Mouse (Mus musculus) CD4-positive, CD25-positive, alpha-beta regulatory T cell, adult 2 months (primary cell): ENCODE measurements at regions not wholly inside any gene's neighbourhood (a gene's known extent, or its start where the extent isn't known, plus 50 kb on each side); places are given as distances from the start of the nearest gene placed in this dataset.

ENCODE experiments used
- DNase-seq: peaks from one replicate; pipeline ENCODE4 v3.0.0-alpha.2; 2012; ENCODE audit warnings: low read depth, low spot score

DNA sequence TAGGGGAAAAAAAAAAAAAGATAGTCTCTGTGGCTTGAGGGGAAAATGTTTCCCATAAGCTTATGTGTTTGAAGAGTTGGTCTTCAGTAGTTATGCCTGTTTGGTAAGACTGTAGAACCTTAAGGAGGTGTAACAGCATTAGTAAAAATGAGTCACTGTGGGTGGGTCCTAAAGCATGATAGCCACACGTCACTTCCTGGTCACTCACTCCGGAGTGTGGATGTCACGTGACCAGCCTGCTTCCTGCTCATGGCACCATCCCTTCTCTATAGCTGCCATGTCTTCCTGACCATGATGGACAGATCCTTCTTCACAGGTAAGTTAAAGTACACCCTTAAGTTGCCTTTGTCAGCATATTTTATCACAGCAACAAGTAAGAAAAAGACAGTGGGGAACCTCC lies 170.0 kb upstream of the Pitrm1 start:
- DNase-seq, result no peak

DNA sequence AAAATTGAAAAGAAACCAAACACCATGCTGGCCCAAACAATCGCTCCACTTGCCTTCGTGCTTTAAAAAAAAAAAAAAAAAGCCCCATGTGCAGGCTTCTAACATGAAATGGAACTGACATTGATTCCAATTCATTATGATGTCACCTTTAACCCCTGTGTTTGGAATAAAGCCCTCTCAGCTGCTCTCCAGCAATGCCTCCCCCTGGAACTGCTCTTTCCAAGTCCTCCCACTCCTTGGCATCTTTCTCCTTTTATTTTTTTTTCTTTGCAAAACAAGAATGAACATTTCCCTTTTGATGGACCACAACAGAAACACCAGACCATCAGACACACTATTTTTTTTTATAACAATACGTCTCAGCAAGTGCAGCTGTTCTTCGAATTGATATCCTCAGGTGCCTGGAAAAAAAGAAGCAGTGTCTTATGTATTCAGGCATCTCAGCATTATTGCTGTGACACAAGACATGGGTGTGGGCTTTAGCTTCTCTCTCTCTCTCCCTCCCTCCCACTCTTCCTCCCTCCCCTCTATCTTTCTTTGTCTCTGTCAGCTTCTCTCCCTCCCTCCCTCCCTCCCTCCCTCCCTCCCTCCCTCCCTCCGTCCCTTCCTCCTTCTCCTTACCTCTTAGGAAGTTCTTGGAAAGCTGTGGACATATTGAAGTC lies 152.3 kb upstream of the Pitrm1 start:
- no peak for DNase-seq

DNA sequence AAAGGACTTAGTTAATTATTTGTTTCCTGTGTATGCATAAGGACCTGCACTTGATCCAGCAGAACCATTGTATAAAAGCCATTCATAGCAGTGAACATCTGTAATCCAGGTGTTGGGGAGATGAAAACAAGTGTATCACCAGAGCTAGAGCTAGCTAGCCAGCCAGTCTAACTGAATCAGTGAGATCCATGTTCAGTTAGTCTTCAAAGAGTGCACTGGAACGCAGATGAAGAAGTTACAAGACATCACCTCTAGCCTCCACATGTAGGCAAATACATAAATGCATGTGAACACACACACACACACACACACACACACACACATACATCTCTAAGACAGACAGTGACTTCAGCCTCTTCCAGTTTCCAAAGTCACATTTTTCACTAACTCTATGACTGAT lies 150.3 kb upstream of the Pitrm1 start:
- no peak for DNase-seq

DNA sequence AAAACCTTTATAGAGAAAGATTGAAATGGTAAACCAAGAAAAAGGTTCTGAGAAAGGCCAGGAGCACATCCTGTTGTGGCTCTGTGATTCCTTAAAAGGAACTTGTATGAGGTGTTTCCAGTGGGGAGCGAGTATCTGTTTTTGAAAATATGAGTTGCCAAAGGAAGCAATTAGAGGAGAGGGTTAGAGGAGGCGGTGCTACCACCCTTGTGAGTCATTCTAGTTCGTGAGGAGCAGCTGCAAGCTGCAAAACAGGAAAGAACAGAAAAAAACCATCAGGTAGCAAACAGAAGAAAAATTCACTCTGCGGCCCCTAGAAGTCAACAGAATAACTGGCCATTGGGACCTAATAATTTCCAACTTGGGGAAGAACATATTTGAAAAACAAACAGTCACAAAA lies 116.1 kb upstream of the Pitrm1 start:
- DNase-seq, result no peak

DNA sequence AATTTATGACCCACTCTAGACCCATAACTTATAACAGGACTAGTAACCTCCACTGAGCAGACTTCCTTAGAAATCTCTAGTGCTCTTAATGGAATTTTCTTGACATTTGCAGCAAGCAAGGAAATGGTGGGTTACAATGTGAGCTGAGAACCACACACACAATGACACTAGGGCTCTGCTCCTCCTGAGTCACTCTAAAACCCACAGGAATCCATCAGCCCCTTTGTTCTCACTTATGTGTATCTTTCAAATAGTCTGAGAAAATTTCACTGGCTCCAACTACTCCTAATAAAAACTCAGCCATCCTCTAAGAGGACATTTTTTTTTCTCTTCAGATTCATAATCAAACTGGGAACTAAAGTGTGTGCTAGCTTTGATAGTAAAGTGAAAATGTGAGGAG lies 101.0 kb upstream of the Pitrm1 start:
- no peak for DNase-seq

DNA sequence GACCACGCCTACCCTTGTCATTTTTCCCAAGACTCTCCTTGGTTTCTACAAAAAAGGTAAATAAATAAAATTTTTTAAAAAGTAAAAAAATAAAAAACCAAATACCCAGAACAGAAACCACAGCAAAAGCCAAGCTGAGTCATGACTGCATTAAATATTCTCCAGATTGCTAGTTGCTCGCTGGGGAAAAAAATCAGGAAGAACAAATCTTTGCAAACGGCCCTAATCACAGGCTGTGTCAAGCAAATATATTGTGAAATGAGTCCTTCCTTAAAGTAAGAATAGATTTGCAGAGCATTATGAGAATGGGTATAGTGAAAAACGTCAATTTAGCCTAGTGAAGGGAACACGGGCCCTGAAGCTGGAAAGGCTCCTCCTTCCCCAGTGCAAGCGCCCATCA lies 86.6 kb upstream of the Pitrm1 start:
- no peak for DNase-seq

DNA sequence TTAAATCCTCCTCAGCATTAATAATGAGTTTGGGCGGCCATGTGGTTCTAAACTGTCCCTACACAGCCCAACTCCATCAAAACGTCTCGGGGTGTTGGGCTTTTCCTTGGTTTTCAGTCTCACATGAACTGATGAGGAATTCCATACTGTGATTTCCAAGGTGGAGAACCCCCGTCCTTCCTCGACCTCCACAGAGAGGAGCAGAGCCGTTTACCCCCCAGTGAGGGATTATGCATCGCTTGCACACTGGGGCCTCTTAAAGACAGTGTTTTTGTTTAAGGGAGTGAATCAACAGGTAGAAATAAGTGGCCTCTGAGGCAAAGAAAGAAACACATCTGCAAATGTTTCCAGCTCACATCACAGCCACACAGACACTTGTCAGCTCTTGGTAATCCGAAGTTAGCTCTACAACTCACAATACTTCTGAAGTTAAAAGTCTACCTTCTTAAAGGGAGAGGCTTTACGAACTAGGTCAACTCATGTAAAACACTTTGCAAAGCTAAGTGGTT lies 82.0 kb upstream of the Pitrm1 start:
- DNase-seq, result no peak

DNA sequence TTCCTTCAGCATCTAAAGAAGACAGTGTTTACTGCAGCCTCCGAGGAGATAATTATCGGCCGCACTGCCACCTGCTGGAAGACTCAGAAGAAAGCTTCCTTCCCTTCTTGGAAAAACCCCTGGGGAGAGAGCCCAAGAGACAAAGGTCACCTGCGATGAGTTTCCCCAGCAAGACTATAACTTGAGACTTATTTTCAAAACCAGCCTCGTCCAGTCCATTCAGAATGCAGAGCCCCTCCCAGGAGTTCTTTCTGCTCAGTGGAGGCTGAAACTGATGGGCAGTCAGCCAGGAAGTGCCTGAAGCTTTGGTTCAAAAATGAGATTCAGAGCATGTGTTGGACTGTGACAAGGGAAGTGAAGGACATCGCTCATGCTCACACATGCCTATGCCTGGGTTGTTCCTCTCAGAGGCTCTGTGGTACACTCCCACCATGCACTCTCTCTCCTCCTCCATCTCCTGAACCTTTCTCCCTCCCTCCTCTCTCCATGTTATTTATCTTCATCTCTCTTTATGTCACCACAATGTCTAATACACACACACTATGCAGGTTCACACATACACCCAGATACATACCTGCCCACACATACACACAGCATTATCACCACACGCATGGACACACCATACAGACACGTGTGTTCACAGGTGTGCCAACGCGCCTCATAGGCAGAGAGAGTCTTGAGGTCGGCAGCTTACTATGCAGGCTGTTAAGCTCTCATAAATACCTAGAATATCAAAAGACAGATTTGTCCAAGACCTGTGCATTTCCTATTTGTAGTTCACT lies 78.3 kb upstream of the Pitrm1 start:
- peak; percentile 55 for DNase-seq

DNA sequence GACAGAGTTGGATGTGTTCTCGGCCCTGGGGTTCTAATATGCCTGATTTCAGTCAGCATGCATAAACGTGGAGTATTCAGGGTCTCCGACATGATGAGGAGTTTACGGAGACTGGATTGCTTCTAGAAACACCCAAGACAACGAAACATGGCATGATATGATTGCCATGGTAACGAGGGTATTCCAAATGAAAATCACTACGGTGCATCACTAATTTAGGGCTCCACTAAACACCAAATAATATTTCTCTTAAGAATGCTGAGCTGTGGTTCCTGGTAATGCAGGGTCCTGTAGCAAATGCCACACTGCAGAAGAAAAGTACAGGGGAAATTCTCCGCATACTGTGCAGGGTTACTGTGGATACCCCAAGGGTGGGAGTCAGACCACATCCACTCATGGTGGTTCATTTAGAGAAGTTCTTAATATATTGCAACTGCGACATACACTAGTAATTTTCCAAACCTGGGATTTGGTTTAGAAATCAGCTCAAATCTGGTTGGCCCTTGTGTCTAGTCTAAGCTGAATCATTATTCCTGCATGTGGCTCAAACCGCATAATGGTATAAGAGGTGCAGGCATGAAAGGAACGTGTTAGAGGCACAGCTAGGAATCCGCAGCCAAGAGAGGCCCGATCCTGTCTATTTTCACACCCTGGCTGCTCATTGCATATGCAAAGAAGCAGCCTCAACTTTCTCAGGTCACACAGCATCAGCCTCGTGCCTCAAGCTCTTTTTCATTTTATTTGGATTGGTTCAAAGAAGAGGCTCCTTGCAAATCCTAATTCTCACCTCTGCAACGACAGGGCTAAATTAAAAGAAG lies 77.5 kb upstream of the Pitrm1 start:
- DNase-seq, result no peak

DNA sequence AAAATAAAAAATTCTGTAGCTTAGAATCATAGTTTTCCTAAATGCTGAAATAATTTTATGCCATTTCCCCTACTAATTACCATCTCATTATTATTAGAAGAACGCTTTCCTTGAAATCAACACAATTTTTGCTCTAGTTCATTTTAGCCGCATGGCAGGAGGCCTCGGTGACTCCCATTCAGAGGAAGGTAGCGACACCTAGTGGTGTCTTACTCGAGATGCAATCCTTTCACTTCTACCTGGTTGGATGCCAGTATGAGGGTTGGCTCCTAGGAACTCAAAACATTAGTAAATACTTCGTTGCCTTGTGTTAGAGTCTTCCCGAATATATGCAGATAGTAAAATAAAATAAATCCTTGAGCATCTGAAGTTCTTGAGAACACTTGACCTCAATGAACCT lies 76.3 kb upstream of the Pitrm1 start:
- DNase-seq, result peak; percentile 82

DNA sequence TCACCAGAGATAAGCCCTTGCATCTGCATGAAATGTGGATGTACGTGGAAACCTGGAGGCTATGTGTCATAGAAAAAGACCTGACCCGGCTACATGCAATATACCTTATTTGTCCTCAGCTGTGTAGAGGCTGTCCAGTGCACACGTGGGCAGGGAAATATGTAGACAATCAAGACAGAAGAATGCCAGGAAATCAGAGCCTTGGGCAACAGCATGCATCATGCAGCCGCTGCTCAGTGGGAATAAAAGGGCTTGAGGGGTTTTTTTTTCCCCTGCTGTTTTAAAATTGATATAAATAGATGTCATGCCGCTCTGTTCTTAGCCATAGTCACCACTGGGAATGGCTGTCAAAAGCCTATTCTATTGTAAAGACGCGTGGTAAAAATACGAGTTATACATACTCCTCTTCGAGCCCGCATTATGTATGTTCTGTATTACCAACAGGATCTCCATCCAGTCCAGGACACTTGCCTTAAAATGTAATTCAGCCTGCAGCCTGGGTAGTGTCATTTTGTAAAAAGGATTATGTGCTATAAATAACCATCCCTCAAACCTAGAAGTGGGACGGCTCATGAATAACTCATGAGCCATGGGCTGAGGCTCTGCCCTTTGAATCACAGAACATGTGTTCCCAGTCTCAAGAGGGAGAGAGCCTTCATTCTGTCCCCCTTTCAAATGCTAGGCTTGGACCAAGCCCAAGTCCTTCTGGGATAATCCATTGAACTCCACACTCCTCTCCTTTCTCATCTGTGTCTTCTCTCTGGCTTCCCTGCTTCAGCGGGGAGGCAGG lies 74.4 kb upstream of the Pitrm1 start:
- no peak for DNase-seq

DNA sequence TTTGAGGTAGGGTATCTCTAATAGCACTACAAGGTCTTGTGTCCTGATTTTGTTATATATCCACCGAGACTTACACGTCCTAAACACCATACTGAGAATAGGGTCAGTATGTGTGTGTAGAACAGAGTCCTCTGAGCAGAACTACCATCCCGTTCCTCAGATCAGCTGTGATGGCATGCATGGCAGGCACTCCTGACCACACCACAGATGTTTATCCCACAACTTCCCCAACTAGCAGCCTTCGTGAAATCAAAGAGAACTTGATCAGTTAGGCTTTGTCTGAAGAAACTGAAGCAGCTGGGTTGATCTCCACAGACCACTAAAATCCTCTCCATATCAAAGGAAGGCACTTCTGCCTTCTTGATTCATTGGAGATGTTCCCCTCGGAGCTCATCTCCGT lies 68.3 kb upstream of the Pitrm1 start:
- DNase-seq, result no peak

DNA sequence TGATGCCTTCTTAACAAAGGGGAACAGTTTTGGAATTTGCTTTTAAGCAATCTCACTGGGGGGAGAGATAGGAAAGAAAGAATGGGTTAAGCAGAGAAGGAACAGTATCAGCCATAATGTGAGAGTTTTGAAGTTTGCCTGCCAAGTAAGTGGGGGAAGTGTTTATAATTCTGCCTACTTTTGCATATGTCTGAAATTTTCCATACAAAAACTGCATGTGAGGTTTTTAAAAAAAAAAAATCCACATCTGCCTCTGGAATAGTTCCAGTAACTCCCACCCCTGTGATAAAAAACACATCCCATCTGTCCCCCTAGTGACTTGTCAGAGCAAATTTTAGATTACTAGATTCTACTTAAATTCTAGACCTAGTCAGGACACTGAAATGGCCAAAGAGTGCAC lies 63.5 kb upstream of the Pitrm1 start:
- no peak for DNase-seq

DNA sequence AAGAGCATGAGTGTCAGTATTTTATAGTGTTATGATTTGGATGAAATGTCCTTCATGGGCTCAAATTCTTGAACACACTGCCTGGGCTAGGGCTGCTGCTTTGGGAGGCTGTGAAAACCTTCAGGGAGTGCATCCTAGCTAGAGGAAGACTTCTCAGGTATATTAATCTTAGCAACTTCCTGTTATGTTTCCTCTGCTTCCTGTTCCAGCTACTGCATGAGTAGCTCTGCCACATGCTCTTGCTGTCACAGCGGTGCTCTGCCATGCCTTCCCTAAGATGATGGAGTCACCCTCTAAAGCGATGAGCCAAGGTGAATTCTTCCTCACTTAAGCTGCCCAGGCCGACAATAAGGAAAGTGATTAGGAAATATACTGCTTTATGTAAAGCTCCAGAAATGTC lies 60.1 kb upstream of the Pitrm1 start:
- DNase-seq, result peak; percentile 1

DNA sequence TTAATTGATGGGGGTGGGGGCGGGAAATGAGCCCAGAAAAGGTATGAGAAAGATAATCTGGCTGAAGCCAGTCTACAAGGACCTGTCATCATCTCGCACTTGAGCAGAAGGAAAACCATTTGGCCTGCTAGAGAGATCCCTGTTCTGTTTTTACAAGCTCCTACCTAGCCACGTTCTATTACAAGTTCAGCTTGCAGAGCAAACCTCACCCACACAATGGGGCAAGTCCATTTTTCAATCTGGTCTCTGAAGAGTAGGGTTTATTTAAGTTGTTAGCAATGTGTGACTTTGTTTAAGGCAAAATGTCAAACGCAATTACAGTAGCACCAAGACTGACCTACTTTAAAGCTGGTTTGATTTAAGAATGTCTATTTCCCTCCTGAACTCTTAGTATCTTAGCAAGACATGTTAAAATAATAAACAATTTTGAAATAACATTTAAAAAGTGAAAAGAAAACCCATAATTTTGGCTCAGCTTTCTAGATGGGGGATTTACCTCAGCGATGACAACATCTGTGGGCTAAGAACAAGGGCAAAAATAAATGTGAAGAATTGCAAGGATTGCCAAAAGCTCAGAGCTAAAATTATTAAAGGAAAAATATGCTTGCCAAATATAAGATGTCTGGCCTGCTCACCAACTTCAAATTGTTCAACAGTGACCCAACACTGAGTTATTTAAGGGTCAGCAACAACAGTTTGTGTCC lies 54.9 kb upstream of the Pitrm1 start:
- DNase-seq, result no peak
